Mouse (Mus musculus) cerebellum, postnatal 4 days (tissue): ENCODE data around the gene Ripk1.
A peak's percentile ranks its signal among the peaks of the same experiment; 100 is the strongest.

Experiments
- DNase-seq, 2 experiments: peaks; one replicate each; pipeline ENCODE4 v3.0.0; 2022; ENCODE audit warnings: low spot score in 2 of 2, mixed read lengths in 1 of 2

Gene Ripk1

DNA sequence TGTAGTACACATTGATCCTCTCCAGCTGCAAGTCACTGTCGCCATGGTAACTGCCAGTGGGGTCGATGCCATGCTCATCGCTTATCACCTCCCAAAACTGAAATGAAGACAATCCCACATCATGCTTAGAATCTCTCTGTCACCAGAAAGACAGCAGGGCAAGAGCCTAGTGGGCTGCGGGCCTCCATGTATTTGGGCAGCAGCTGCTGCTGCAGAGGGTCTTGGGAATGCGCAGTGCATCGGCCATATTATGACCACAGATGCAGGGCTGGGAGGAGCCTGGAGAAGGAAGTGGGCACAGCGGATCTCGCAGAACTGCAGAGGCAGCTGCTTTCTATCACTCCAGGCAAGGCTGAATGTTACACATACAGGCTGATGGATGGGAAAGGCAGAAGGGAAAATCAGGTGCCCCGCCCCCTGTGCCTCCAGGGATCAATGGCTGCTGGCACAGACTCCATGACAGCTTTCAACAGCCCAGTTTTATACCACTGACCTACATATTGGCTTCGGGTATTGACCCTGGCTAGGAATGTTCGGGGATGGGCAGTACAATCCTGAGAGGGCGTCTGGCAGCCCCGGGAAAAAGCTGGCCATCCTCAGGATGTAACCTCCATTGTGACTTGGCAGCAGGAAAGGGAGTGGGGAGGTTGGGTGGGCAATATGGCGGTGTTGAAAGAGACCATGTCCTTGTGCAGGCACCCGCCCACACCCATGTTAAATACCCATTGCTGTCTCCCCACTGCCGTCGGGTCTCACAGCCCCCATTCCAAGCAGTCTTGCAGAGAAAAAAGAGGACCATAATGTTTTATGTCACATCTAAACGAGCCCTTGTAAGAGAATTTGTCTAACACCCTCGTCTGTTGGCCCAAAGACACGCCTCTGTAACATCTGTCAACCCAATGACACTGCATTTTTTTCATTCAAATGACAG, 74.7 kb downstream of the Ripk1 start:
- peak; percentile 46 to 69 for DNase-seq

DNA sequence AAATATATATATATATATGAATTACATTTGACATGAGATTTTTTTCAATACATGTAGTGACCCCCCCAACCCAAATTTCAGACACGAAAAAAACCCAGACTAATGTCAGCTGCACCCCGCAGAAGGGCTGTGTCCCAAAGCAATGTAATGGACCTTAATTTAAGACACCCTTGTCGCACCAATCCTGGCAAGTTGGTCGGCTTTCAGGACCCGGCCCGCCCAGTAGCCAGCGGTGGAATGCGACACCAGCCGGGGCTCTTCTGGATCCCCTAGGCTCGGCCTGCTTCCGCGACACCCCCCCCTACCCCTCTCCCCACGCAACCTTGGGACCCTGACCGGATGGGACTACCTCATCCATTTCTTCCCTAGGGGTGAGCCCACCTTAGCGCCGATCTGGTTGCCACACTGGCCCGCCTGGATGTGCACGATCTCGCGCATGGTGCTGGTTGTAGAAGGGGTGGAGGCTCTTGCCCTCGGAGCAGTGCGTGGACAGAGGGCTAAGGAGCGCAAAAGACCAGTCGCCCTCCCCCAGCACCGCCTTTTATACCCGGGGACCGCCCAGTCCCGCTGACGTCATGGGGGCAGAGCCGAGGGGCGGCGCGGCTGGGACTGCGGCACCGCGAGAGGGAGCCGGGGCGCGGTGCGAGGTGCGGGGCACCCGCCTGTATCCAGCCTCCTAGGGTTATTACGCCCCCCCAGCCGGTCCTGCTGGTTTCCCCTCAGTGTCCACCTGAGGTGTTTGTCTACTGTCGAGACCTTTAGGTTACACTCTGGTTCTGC, 75.5 kb downstream of the Ripk1 start, which contains the start of gene Tubb2a:
TSS of gene Tubb2a (minus strand) at position 516 of the 780 bp plus-strand sequence.
- DNase-seq = peak; percentile 88 to 93

DNA sequence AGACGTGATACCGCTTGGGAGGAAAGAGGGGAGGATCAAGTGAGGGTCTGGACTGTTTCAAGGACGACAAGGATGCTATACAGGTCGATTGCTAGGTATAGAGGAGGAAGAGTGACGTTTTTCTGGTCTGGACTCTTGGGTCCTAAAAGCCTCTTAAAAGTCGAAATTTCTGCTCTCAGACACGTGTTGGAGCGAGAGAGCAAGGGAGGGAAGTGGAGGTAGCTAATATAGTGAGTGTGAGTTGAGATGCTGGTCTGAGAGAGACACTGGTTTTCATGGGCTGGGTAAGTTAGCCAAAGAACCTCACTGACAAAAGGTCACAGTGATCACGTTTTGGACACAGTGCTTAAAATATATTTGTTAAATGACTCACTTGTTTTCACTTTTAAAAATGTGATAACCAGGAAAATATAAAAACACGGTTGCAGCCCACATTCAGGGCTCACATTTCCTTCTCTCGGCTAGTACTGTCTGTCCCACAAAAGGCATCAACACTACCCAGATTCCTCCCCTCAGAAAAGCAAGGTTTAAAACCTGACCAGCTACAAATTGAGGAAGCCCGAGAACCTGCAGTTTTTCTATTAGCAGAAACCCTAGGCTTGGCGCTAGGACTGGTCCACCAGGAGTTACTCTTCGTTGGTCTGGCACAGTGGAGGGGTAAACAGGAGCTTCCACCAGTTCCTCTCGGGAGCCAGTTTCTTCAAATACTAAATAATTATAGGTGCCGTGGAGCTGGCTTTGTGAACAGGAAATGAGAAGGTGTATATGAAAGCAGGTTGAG, 76.5 kb downstream of the Ripk1 start:
- no peak for DNase-seq

DNA sequence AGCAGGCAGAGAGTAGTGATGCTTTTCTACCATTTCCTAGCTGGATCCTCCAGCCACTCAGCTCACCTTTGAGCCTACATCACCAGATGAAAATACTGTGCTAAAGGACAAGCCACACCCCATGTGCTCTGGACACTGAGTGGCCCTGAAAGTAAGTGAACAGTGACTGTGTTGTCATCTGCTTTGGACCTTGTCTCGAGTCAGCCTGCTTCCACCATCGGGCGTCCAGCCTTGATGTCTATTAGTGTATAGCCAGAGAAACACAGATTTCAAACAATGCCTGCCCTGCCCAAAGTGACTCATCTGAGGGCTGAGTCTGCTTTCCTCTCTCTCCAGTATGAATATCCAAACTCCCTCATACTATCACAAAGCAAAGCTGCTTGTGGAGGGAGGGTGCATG, 77.6 kb downstream of the Ripk1 start:
- no peak for DNase-seq

- DNase-seq = no peak
These were observed 79.8 kb downstream of the Ripk1 start for GRCm38 (mm10) chr13:34081926-34082325.

GRCm38 (mm10) chr13:34084026-34084750, 82.0 kb downstream of the Ripk1 start:
- no peak for DNase-seq
